Mouse (Mus musculus) hindlimb bud, embryonic 11.5 days (tissue): ENCODE data around the gene Ipcef1.
"Not testable (repeated sequence)": the region's sequence is repeated elsewhere in the genome, so short reads cannot be mapped to it uniquely, and the experiment has no call there.

Experiments
- DNase-seq: peaks from one replicate; pipeline ENCODE4 v3.0.0-alpha.2; 2012; ENCODE audit warnings: low read depth, low spot score; ENCODE audit errors: extremely low spot score

Gene Ipcef1

GRCm38 (mm10) chr10:6890348-6891009 lies 161.8 kb downstream of the Ipcef1 start:
- DNase-seq = no peak

GRCm38 (mm10) chr10:6889640-6890245 lies 162.5 kb downstream of the Ipcef1 start:
- DNase-seq = no peak

GRCm38 (mm10) chr10:6885460-6885859 lies 166.8 kb downstream of the Ipcef1 start:
- peak; percentile 26 for DNase-seq

GRCm38 (mm10) chr10:6882041-6882440 lies 170.2 kb downstream of the Ipcef1 start:
- DNase-seq = not testable (repeated sequence)

- no peak for DNase-seq
These were observed 173.9 kb downstream of the Ipcef1 start for GRCm38 (mm10) chr10:6878276-6878881.

GRCm38 (mm10) chr10:6873917-6874316 lies 178.4 kb downstream of the Ipcef1 start:
- DNase-seq = no peak

- no peak for DNase-seq
These were observed 180.7 kb downstream of the Ipcef1 start for GRCm38 (mm10) chr10:6871418-6872072.

GRCm38 (mm10) chr10:6855812-6856211 lies 196.5 kb downstream of the Ipcef1 start:
- no peak for DNase-seq

- DNase-seq = no peak
These were observed 203.4 kb downstream of the Ipcef1 start for GRCm38 (mm10) chr10:6848834-6849233.

- DNase-seq = no peak
These were observed 204.0 kb downstream of the Ipcef1 start for GRCm38 (mm10) chr10:6848162-6848754.

- no peak for DNase-seq
These were observed 206.0 kb downstream of the Ipcef1 start for GRCm38 (mm10) chr10:6846283-6846682.

- DNase-seq = no peak
These were observed 210.1 kb downstream of the Ipcef1 start for GRCm38 (mm10) chr10:6842225-6842624.
